Mouse (Mus musculus) left cerebral cortex, postnatal 25 days (tissue): ENCODE results near the gene Gm6169. TPM values are rescaled to one million over a fixed set of nuclear protein-coding genes. Genes with fewer than 3 reads are reported as not detected.

ENCODE experiments used
- total RNA-seq, 2 experiments: library from RNA; stranded (reverse); gene quantifications; 2 replicates each; pipeline ENCODE4 v1.2.3; 2021

The Gm6169 gene
- total RNA-seq, 2 experiments from 2014 or later: 2.5 TPM; not detected in 1

Other genes starting within 250 kb of the Gm6169 start
- 10 to 100 TPM in 1 of 2 experiments, 1 to 10 TPM in 1; 9.2 to 11.8 TPM for gene Gcnt4, start 174.5 kb downstream of the Gm6169 start, total RNA-seq
- not detected for gene 1700029F12Rik, start 64.9 kb downstream of the Gm6169 start, total RNA-seq
- 10 to 100 TPM; 42.6 to 48.6 TPM for gene Fam169a, start 32.0 kb downstream of the Gm6169 start, total RNA-seq
- gene Gfm2, start 38.7 kb upstream of the Gm6169 start, total RNA-seq: 10 to 100 TPM; 22.4 to 26.4 TPM
- 10 to 100 TPM; 38.0 to 41.1 TPM for gene Nsa2, start 38.7 kb upstream of the Gm6169 start, total RNA-seq
- gene Hexb, start 99.1 kb upstream of the Gm6169 start, total RNA-seq: 100 to 1,000 TPM; 108 to 122 TPM
- 100 to 1,000 TPM; 573 to 716 TPM for gene Enc1, start 141.9 kb upstream of the Gm6169 start, total RNA-seq